Mouse (Mus musculus): ENCODE results near the gene Yy1. TPM values are rescaled to one million over a fixed set of nuclear protein-coding genes. Genes with fewer than 3 reads are reported as not detected.

Gene Yy1
- 25.2 and 33.8 TPM in 2 replicates for polyA plus RNA-seq (2012; rRNA removed)

- DNase-seq (ENCODE audit: low spot score) = peak; percentile 98
Observed at GRCm38 (mm10) chr12:108792546-108793452, at the start of gene Yy1. TSS of gene Yy1 (plus strand) at chr12:108792973.

GRCm38 (mm10) chr12:108745990-108746389 lies 46.8 kb upstream of the Yy1 start:
- no peak for DNase-seq (ENCODE audit: low spot score)

DNA sequence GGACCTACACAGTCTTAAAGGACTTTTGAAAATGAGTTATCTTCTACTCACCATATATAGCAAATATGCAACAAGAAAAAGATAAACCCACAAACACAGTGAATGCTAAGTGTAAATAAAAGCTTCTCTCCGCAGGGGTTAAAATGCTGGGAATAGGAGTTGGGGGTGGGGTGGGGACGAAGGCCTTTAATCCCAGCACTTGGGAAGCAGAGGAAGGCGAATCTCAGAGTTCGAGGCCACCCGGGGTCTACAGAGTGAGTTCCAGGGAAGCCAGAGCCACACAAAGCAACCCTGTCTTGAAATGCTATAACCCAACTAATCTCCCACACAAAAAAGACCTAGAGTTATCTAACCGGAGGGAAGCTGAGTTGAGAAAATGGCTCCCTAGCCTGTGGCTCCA lies 43.8 kb upstream of the Yy1 start:
- no peak for DNase-seq (ENCODE audit: low spot score)

DNA sequence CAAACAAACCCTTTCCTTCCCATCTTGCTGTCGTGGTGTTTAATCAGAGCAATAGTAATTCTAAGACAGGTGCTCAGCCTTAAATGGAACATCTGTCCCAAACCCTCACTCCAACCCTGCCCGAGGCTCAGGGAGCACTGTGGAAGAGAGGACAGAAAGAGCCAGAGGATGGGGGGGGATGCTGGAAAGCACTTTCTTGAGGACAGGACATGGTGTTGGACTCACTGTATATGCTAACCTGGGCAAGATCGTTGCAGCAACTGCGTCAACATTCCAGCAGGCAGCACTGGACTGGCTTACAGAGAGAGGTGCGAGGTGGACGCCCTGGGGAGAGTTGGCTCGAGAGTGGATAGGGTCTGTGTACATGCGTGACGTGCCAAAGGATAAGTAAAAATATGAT lies 43.3 kb upstream of the Yy1 start:
- DNase-seq (ENCODE audit: low spot score) = no peak

DNA sequence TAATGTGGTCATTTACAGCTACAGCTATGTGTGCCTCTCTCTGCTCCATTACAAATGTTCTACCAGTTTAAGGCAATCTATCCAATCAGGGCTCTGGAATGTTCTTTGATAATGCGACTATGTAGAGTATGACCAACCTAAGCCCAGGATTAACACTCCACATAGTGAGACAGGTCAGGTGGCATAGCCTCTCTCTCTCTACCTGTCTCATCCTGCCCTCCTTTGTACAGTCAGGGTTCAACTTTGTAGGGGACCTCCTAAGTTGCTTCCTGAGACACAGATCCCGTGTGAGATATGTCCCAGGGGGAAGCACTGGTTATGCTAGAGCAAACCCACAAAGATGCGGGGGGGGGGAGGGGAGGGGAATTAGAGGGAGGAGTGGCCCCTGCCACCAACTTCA lies 42.5 kb upstream of the Yy1 start:
- no peak for DNase-seq (ENCODE audit: low spot score)

DNA sequence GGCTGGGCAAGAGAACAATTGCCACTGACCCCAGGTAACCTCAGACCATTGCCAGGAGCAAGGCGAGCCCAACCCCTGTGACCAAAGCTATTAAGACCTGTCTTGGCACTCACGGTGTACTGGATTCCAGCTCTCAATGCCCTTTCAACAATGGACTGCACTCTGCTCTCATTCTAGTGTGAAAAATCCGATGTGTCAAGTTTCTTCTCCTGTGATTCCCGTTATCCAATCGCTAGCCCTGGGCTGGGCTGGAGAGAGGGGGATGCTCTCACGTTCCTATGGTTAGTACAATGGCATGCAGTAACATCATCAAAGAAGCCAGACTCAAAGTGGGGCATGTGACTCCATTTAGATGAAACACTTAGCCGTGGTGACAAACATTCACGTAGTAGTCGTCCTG lies 41.0 kb upstream of the Yy1 start:
- DNase-seq (ENCODE audit: low spot score) = no peak

DNA sequence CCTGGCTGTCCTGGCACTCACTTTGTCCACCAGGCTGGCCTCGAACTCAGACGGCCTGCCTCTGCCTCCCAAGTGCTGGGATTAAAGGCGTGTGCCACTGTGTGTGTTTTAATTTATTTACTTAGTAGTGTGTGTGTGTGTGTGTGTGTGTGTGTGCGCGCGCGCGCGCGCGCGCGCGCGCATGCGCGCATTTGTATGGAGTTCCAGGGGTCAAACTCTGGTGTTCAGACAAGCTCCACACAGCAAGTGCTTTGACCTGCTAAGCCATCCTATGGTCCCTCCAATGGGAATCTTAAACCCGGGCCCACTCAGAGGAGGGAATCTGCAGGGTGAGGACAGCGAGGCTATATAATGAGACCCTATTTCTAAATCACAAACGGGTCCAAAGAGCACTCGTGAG lies 37.6 kb upstream of the Yy1 start:
- DNase-seq (ENCODE audit: low spot score) = no peak

DNA sequence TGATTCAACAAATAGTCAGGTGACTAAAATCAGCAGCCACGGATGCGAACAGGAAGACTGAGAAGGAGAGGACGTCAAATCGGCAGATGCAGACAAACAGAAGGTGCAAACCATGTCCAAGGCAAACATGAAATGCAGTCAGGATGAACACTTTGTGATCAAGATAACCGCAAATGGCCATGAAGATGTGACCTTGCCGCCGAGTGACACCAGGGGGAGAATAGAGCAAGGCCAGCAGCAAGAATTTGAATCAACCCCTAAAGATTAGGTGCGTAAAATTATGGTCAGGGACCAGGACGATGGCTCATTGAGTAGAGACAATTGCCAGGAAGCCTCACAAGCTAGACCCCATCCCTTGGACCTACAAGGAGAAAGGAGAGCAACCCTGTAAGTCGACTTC lies 36.2 kb upstream of the Yy1 start:
- DNase-seq (ENCODE audit: low spot score) = no peak

DNA sequence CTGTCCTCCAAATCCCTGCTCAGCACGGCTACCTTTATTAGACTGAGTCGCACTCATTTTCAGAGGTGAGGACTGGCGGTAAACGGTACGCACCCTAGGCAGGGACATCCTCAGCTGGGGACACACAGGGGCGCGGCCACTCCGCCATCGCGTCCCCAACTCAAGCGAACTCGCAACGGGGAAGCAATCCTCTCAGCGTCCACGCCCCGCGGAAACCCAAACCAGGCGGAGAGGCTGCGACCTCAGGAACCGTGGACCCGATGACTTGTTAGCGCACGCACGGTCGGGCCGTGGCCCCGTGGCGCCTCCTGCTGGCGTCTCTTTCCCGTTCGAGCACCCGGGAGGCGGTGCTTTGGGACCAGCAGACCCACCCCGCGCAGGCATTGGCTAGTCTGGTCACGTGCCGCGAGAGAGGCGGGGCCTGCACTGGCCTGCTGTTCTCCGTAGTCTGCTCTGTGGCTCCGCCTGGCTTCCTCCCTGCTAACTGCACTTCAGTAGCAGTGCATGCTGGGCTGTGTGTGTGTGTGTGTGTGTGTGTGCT lies 35.0 kb upstream of the Yy1 start:
- DNase-seq (ENCODE audit: low spot score) = peak; percentile 95

- DNase-seq (ENCODE audit: low spot score) = no peak
Observed at GRCm38 (mm10) chr12:108758273-108758672, 34.5 kb upstream of the Yy1 start.

DNA sequence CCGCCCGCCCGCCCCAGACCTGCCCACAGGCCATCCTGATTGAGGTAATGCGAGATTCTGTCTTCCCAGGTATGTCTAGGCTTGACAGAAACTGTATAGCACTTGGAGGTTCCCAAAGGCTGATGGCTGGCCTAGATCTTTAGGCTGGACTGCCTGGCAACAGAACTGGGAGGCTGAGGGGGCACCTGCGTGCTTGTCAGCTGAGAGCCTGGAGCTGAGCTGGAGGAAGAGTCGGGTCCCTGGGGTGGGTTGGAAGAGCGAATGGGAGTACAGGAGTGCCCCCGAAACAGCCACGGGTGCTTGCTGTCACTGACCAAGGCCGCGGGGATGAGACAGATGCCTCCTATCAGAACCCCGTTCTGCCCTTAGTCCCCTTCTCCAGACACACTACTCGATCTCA lies 34.1 kb upstream of the Yy1 start:
- DNase-seq (ENCODE audit: low spot score) = no peak

- no peak for DNase-seq (ENCODE audit: low spot score)
Observed at GRCm38 (mm10) chr12:108759266-108759665, 33.5 kb upstream of the Yy1 start.

DNA sequence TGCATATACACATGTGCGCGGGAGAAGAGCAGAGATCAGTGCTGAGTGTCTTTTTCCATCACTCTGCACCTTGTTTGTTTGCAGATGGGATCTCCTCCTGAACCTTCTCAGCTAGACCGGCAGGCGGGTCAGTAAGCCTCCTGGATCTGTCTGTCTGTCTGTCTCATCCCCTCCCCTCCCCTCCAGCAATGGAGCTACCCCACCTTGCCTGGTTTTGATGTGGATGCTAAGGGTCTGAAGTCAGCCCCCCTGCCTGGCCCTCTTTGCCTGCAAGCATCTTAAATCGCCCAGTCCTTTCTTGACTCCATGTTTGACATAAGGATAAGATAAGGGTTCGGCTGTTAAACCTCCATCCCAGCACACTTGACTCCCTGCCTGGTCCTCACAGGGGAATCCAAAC lies 32.8 kb upstream of the Yy1 start:
- DNase-seq (ENCODE audit: low spot score) = no peak

DNA sequence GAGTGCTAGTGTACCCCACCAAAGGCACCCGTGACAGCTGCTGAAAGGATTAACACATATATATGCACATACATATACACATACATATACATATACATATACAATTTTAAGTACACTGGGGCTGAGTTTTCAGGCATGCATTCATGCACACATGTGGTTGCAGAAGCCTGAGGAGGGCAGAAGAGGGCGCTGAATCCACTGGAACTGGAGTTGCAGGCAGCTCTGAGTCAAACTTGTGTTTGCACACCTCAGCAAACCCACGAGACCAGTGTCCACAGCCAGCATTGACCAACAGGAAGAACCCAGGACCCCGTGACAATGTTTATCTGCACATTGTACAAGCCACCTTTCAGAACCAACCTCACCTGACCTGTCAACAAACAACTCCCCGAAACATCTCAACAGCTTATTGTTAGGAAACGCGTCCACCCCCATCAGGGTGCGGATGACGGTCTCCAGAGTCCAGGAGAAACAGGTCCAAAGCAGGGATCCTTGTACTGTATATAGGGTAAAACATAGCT lies 32.2 kb upstream of the Yy1 start:
- DNase-seq (ENCODE audit: low spot score) = no peak

- no peak for DNase-seq (ENCODE audit: low spot score)
Observed at GRCm38 (mm10) chr12:108761209-108761608, 31.6 kb upstream of the Yy1 start.

- DNase-seq (ENCODE audit: low spot score) = no peak
Observed at GRCm38 (mm10) chr12:108761665-108762064, 31.1 kb upstream of the Yy1 start.

- DNase-seq (ENCODE audit: low spot score) = no peak
Observed at GRCm38 (mm10) chr12:108763057-108763796, 29.5 kb upstream of the Yy1 start.

GRCm38 (mm10) chr12:108764917-108765678 lies 27.7 kb upstream of the Yy1 start:
- DNase-seq (ENCODE audit: low spot score) = no peak

DNA sequence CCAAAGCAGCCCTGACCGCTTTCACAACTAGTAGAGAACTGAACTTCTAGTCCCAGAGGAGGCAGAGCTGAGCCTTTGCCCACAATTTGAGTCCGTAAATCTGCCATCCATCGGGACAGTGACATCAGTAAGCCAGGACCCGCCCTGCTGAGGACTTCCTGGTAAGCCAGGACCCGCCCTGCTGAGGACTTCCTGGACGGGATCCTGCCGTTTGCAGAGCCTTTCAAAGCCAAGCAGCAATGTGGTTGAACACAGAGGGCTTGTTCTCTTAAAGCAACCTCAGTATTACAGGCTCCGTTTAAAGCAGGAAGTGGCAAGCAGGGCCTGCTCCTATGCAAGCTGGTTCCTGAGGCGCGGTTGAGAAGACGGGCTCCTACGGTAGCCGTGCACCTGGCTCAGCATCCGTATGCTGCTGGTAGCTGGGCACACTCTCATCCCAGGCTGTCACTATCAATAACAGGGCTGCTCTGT lies 27.0 kb upstream of the Yy1 start:
- no peak for DNase-seq (ENCODE audit: low spot score)

GRCm38 (mm10) chr12:108766316-108766715 lies 26.5 kb upstream of the Yy1 start:
- no peak for DNase-seq (ENCODE audit: low spot score)

- no peak for DNase-seq (ENCODE audit: low spot score)
Observed at GRCm38 (mm10) chr12:108766866-108767265, 25.9 kb upstream of the Yy1 start.
